Mouse (Mus musculus) macrophage (primary cell): ENCODE measurements around the gene Adamts12. TPM values are rescaled to one million over a fixed set of nuclear protein-coding genes. Genes with fewer than 3 reads are reported as not detected.

Source experiments
- H3K27ac ChIP-seq: fragments of 350-480 bp; formaldehyde crosslinking; 2 replicates; pipeline ENCODE4 v1.9.0; 2021
- H3K36me3 ChIP-seq: fragments of 350-480 bp; formaldehyde crosslinking; 2 replicates; pipeline ENCODE4 v1.9.0; 2021; ENCODE audit errors: inconsistent target
- H3K4me3 ChIP-seq: fragments of 350-480 bp; formaldehyde crosslinking; 2 replicates; pipeline ENCODE4 v1.9.0; 2021; ENCODE audit errors: inconsistent target
- H3K79me2 ChIP-seq: fragments of 350-480 bp; formaldehyde crosslinking; 2 replicates; pipeline ENCODE4 v1.9.0; 2021; ENCODE audit errors: inconsistent target
- WGBS: methylation state at CpG from one replicate; pipeline ENCODE4 v1.1.7; 2026; ENCODE audit warnings: inconsistent platforms; ENCODE audit not compliant: missing documents; 5-methylcytosine and 5-hydroxymethylcytosine counted together
- polyA plus RNA-seq: library from polyadenylated mRNA; stranded (reverse); fragments of 250-400 nt; gene quantifications from 3 replicates; pipeline ENCODE4 v1.2.4, GENCODE M21; 2018; ENCODE audit warnings: inconsistent platforms

Gene Adamts12
- polyA plus RNA-seq, 1 experiment from 2014 or later: 0.01 TPM

- H3K36me3 ChIP-seq: no peaks in the 10 kb centered on the region
- no peaks in the 10 kb centered on the region for H3K79me2 ChIP-seq
- WGBS: 83% methylated on average over 7 of the region's 7 CpGs
- H3K4me3 ChIP-seq: no peak overlapping the region
- H3K27ac ChIP-seq: no peak overlapping the region
Measured at GRCm38 (mm10) chr15:11098940-11099339, 34.4 kb downstream of the Adamts12 start.

DNA sequence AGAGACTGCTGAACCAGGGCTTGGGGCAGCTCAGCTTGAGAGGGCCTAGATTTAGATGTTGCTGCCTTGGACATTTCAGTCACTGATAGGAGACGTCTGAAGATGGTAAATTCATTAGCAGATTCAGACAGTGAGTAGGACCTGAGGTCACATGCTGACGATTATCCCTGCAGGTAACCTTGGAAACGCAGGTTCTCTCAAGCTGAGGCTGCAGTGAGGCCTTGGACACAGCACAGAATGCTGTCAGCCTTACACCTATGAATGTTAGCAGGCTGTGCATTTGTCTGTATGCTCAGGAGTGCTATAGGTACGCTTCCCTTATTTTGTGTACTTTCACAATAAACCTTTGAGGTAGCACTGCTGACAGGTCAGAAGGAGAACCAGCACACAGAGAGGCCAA, 36.3 kb downstream of the Adamts12 start:
- H3K4me3 ChIP-seq: no peak overlapping the region
- no peaks in the 10 kb centered on the region for H3K79me2 ChIP-seq
- H3K27ac ChIP-seq: no peak overlapping the region
- 91% methylated on average over 4 of the region's 4 CpGs for WGBS
- no peaks in the 10 kb centered on the region for H3K36me3 ChIP-seq

DNA sequence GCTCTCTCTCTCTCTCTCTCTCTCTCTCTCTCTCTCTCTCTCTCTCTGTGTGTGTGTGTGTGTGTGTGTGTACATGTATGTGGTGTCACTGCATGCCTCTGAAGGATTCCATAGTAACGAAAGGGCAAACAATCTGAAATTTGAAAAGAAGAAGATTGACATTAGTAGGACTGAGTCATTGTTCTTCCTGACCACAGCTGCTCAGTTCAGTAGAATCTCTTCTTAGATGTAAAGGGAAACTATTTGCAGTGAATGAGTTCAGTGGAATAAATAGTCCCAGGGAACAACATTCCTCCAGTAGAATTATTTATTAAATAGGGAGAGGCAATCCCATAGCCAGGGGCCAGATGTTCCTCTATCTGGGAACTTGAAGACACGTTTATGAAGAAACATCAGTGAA, 40.5 kb downstream of the Adamts12 start:
- no peak overlapping the region for H3K27ac ChIP-seq
- no peaks in the 10 kb centered on the region for H3K36me3 ChIP-seq
- no peak overlapping the region for H3K4me3 ChIP-seq
- 84% methylated on average over 2 of the region's 2 CpGs for WGBS
- H3K79me2 ChIP-seq: no peaks in the 10 kb centered on the region

DNA sequence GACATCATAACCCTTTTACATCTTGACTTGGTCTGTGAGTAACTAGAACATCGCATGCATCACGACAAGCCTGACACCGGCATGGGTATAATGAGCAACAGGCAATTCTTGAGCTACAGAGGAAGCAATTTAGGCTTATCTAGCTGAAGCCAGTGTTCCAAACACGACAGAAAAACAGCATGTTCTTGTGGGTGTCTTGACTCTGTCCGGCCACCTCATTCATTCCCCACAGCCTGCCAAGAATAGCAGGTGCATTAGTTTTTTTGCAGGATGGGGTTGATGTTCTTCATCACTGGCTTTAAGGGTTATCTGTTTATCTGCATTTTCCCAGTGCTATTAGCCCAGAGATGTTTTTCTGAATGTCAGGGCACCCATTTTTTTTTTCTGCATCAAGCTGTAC, 42.8 kb downstream of the Adamts12 start:
- no peaks in the 10 kb centered on the region for H3K79me2 ChIP-seq
- no peak overlapping the region for H3K27ac ChIP-seq
- WGBS: 55% methylated on average over 5 of the region's 5 CpGs

GRCm38 (mm10) chr15:11114631-11115197, 50.1 kb downstream of the Adamts12 start:
- no peaks in the 10 kb centered on the region for H3K79me2 ChIP-seq
- no peak overlapping the region for H3K4me3 ChIP-seq
- no peaks in the 10 kb centered on the region for H3K36me3 ChIP-seq
- no peak overlapping the region for H3K27ac ChIP-seq
- 85% methylated on average over 8 of the region's 8 CpGs for WGBS

More for the DNA sequence above, 42.8 kb downstream of the Adamts12 start:
- no peaks in the 10 kb centered on the region for H3K36me3 ChIP-seq
- H3K4me3 ChIP-seq: no peak overlapping the region

DNA sequence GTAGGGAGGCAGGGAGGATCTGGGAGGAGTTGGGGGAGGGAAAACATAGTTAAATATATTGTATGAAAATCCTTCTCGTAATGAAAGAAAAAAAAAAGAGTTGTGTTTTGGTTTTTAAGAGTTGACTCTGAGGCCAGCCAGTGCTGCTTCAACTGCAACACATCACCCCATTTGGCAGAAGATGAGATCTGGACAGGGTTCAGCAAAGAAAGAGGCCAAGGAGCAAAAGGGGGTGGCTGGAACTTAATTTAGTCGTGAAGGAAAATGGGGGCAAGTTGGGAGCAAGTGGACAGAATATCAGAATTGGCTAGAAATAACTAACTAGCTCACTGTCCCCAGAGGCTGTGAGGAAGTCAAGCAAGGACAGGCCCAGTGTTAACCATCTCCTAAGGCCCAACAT, 51.7 kb downstream of the Adamts12 start:
- Histone ChIP-seq H3K36me3 (no peaks in the 10 kb centered on the region), H3K27ac (no peak overlapping the region), H3K79me2 (no peaks in the 10 kb centered on the region), H3K4me3 (no peak overlapping the region)
- WGBS: 91% methylated on average over 2 of the region's 2 CpGs

GRCm38 (mm10) chr15:11116853-11117252, 52.3 kb downstream of the Adamts12 start:
- Histone ChIP-seq H3K4me3 (no peak overlapping the region), H3K79me2 (no peaks in the 10 kb centered on the region), H3K27ac (no peak overlapping the region), H3K36me3 (no peaks in the 10 kb centered on the region)
- WGBS: 61% methylated on average over 3 of the region's 3 CpGs

DNA sequence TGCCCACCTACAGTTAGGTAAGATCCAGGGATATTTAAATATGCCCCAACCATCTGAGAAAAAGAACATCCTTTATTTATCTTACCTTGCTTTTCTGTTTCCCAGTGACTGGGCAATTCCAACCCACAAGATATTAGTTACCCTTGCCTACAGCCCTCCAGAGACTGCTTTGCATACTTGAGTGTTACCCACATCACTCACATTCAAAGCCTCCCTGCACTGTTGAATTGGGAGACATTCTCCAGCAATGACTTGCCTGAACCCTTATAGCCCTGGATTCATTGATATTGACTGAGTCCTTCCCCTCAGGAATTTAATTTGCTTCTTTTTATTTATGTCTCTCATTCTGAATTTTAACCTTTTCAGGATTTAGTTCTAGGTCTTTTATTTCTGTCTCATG, 53.8 kb downstream of the Adamts12 start:
- H3K4me3 ChIP-seq: no peak overlapping the region
- no peak overlapping the region for H3K27ac ChIP-seq
- H3K36me3 ChIP-seq: no peaks in the 10 kb centered on the region
- no peaks in the 10 kb centered on the region for H3K79me2 ChIP-seq

DNA sequence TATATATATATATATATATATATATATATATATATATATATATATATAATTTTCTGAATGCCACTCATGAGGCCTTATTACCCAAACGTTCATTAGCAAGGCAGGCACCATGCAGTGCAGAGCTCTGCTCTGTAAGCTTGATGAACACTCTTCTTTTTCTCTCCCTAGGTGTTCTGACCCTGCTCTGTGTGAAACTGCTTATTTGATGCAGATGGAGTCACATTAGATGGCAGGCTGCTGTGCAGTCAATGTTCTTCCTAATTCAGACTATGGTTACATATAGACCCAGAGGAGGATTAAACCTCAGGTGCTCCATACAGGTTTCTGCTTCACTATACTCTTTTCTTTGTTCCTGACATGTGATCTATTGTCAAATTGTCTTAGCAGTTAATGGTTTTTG, 57.1 kb downstream of the Adamts12 start:
- Histone ChIP-seq H3K79me2 (no peaks in the 10 kb centered on the region), H3K27ac (no peak overlapping the region), H3K36me3 (no peaks in the 10 kb centered on the region), H3K4me3 (no peak overlapping the region)
- 50% methylated on average over 1 of the region's 1 CpGs for WGBS

GRCm38 (mm10) chr15:11125361-11125760, 60.8 kb downstream of the Adamts12 start:
- H3K27ac ChIP-seq: no peak overlapping the region
- H3K79me2 ChIP-seq: no peaks in the 10 kb centered on the region
- no peak overlapping the region for H3K4me3 ChIP-seq
- H3K36me3 ChIP-seq: no peaks in the 10 kb centered on the region

- Histone ChIP-seq H3K36me3 (no peaks in the 10 kb centered on the region), H3K79me2 (no peaks in the 10 kb centered on the region), H3K27ac (no peak overlapping the region), H3K4me3 (no peak overlapping the region)
- WGBS: 45% methylated on average over 6 of the region's 6 CpGs
Measured at GRCm38 (mm10) chr15:11128457-11128856, 63.9 kb downstream of the Adamts12 start.

DNA sequence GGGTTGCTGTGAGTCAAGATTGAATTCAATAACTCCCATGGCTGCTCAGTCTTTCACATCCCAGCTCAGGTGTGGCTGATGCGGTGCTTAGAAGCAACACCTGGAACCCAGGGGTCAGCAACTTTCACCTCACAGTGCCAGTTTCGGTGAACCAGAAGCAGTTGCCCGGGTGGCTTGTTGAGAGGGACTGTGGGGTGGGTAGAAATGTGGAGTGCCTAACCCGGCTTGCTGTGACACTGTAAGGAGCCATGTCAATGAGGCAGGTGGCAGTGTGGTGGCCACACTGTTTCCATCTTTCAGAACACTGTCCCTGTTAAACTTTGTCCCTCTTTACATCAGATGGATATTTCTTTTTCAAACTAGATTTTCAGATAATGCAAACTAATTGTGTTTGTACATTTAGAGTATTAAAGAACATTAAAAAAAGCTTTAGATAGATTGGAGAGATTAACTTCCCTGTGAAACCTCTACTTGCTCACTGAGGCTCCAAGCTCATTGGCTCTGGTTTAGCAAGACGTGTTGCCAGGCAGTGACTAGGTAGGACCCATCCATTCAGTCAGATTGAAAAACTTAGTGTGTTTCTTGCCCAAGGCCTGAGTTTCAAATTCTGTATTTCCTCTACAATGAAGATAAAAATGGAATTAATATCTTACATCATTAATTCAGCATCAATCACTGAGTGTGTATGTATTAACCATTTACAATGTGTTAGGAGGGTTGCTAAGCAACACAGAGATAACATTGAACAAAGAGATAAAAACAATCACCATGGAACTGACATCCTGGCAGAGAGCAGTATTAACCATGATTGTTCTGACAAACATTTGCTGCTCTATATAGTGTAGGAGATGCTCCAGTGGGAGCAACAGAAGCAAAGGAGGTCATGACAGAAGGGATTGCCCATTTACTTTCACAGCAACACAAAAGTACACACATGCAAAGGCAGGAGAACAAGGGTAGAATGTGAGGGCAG, 68.3 kb downstream of the Adamts12 start:
- no peak overlapping the region for H3K4me3 ChIP-seq
- H3K79me2 ChIP-seq: no peaks in the 10 kb centered on the region
- WGBS: 91% methylated on average over 5 of the region's 5 CpGs
- no peaks in the 10 kb centered on the region for H3K36me3 ChIP-seq
- H3K27ac ChIP-seq: no peak overlapping the region

GRCm38 (mm10) chr15:11145581-11145980, 81.0 kb downstream of the Adamts12 start:
- 64% methylated on average over 3 of the region's 3 CpGs for WGBS
- Histone ChIP-seq H3K27ac (no peak overlapping the region), H3K36me3 (no peaks in the 10 kb centered on the region), H3K4me3 (no peak overlapping the region), H3K79me2 (no peaks in the 10 kb centered on the region)

GRCm38 (mm10) chr15:11159386-11159785, 94.8 kb downstream of the Adamts12 start:
- Histone ChIP-seq H3K27ac (no peak overlapping the region), H3K4me3 (no peak overlapping the region), H3K36me3 (no peaks in the 10 kb centered on the region), H3K79me2 (no peaks in the 10 kb centered on the region)
- 92% methylated on average over 6 of the region's 6 CpGs for WGBS

DNA sequence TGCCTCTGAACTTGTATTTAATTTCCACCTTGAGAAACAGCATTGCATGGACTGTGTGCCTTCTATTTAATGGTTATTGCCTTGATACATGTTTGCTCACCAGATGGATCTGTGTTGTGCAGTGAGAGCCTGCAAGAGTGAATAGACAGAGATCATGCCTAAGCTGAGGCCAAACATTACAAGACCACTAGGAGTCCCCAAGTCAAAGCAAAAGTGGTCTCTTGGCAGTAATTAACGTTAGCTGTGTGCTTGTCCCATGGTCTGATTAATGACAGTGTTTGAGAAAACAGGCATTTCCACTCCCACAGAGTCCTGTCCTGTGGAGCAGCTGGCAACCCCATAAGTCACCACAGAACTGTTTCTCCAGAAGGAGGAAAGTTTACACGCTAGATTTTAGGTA, 96.2 kb downstream of the Adamts12 start:
- no peak overlapping the region for H3K27ac ChIP-seq
- no peaks in the 10 kb centered on the region for H3K79me2 ChIP-seq
- no peaks in the 10 kb centered on the region for H3K36me3 ChIP-seq
- WGBS: 30% methylated on average over 2 of the region's 2 CpGs
- H3K4me3 ChIP-seq: no peak overlapping the region
